Comparison of ENCODE assay signal across 11 mouse cellular contexts in genomic region chr5:134933281-134933680, GRCm38 (mm10). TPM values are rescaled to one million over a fixed set of nuclear protein-coding genes. Genes with fewer than 3 reads are reported as not detected.
DNase-seq lines count a peak whose midpoint lies in the region; ATAC-seq and TF ChIP-seq lines count a peak whose summit lies in the region.
"Had no signal": no experiment of that assay in that cellular context is flagged by ENCODE, and none has a peak within 500 bp of the region (broad histone marks: within the 10 kb centered on the region; RNA-seq: fewer than 3 reads in every experiment).

No protein-coding gene starts in this region.

- no peak overlapping the region for H3K27ac ChIP-seq in kidney, postnatal 0 days
- no peak overlapping the region for H3K27ac ChIP-seq in embryonic facial prominence, embryonic 14.5 days (replicated peaks; ENCODE audit: low read depth, low read length)
- no peak overlapping the region for H3K27ac ChIP-seq in kidney, adult 2 months (ENCODE audit: insufficient read depth, low read depth, low read length)
- no peak overlapping the region for H3K27ac ChIP-seq in heart, embryonic 12.5 days (ENCODE audit: poor library complexity, severe bottlenecking)

- H3K36me3 ChIP-seq in kidney, postnatal 0 days (ENCODE audit: insufficient read depth, low read length), result peaks cover 8% of the 10 kb centered on the region; the same call in 1 of the 2 replicates
- H3K36me3 ChIP-seq in embryonic facial prominence, embryonic 14.5 days (ENCODE audit: control insufficient read depth, insufficient read depth, low read length), result 0 out of 2 replicates have a peak, but pooled peaks cover 5% of the 10 kb centered on the region
- H3K36me3 ChIP-seq in kidney, adult 2 months (ENCODE audit: control insufficient read depth, insufficient read depth, low read length), result no peaks in the 10 kb centered on the region
- H3K36me3 ChIP-seq in heart, embryonic 12.5 days, result peaks cover 10% of the 10 kb centered on the region; the same call in 1 of the 2 replicates

- H3K4me2 ChIP-seq in kidney, postnatal 0 days (ENCODE audit: low read length), result peak overlapping the region; percentile 79; the same call in 1 of the 2 replicates
- peak overlapping the region; percentile 96; the same call in 1 of the 2 replicates for H3K4me2 ChIP-seq in embryonic facial prominence, embryonic 14.5 days (ENCODE audit: low read depth, low read length)
- no peak overlapping the region for H3K4me2 ChIP-seq in heart, embryonic 12.5 days

- no peaks in the 10 kb centered on the region for H3K4me1 ChIP-seq in kidney, postnatal 0 days (replicated peaks; ENCODE audit: insufficient read depth, low read length)
- no peaks in the 10 kb centered on the region for H3K4me1 ChIP-seq in embryonic facial prominence, embryonic 14.5 days (ENCODE audit: control insufficient read depth, insufficient read depth, low read length)
- no peaks in the 10 kb centered on the region for H3K4me1 ChIP-seq in kidney, adult 2 months (ENCODE audit: control insufficient read depth, insufficient read depth, low read length)
- H3K4me1 ChIP-seq in heart, embryonic 12.5 days (replicated peaks), result peaks cover 7% of the 10 kb centered on the region; the same call in 1 of the 2 replicates

- no peak overlapping the region for H3K4me3 ChIP-seq in kidney, postnatal 0 days (replicated peaks; ENCODE audit: low read depth, low read length)
- no peak overlapping the region for H3K4me3 ChIP-seq in embryonic facial prominence, embryonic 14.5 days (ENCODE audit: low read depth, low read length)
- H3K4me3 ChIP-seq in kidney, adult 2 months (ENCODE audit: insufficient read depth, low read depth, low read length), result no peak overlapping the region
- no peak overlapping the region for H3K4me3 ChIP-seq in heart, embryonic 12.5 days

- 91% methylated on average over 8 of the region's 8 CpGs for WGBS in kidney, postnatal 0 days
- WGBS in embryonic facial prominence, embryonic 14.5 days, result 91% methylated on average over 8 of the region's 8 CpGs
- 93% methylated on average over 8 of the region's 8 CpGs for WGBS in kidney, adult 2 months
- WGBS in heart, embryonic 12.5 days, result 85% methylated on average over 8 of the region's 8 CpGs

- no peaks in the 10 kb centered on the region for H3K9me3 ChIP-seq in kidney, postnatal 0 days (replicated peaks; ENCODE audit: low read length)
- H3K9me3 ChIP-seq in embryonic facial prominence, embryonic 14.5 days (ENCODE audit: control insufficient read depth, low read length), result no peaks in the 10 kb centered on the region
- H3K9me3 ChIP-seq in heart, embryonic 12.5 days (replicated peaks), result no peaks in the 10 kb centered on the region
- H3K9me3 ChIP-seq: hindbrain, embryonic 10.5 days had no signal

- no peak for TF ChIP-seq CTCF in kidney, postnatal 0 days (IDR thresholded peaks at IDR 0.05; ENCODE audit: low read depth)
- TF ChIP-seq CTCF in kidney, adult 2 months (conservative IDR thresholded peaks at IDR 0.05; ENCODE audit: insufficient read depth, insufficient read length, low read depth, low read length), result no peak

- no peak for ATAC-seq in kidney, postnatal 0 days (replicated peaks; ENCODE audit: low FRiP score, low read depth)
- peak; percentile 76 for ATAC-seq in CD4-positive, CD25-positive, alpha-beta regulatory T cell, adult 4 months
- ATAC-seq in embryonic facial prominence, embryonic 14.5 days (ENCODE audit: low read depth), result no peak
- ATAC-seq in megakaryocyte-erythroid progenitor cell, adult 5-6 weeks (replicated peaks; ENCODE audit: low FRiP score, low TSS enrichment, poor library complexity, severe bottlenecking), result 0 out of 2 replicates have a peak, but pooled peaks have one; percentile 11
- ATAC-seq in heart, embryonic 12.5 days (ENCODE audit: insufficient number of reproducible peaks, low FRiP score), result no peak

- no peak overlapping the region for H3K9ac ChIP-seq in kidney, postnatal 0 days (ENCODE audit: low read depth, low read length)
- no peak overlapping the region for H3K9ac ChIP-seq in embryonic facial prominence, embryonic 14.5 days (ENCODE audit: low read depth, low read length)
- H3K9ac ChIP-seq in heart, embryonic 12.5 days, result no peak overlapping the region

- H3K27me3 ChIP-seq in kidney, postnatal 0 days (ENCODE audit: insufficient read depth, low read length), result no peaks in the 10 kb centered on the region
- no peaks in the 10 kb centered on the region for H3K27me3 ChIP-seq in embryonic facial prominence, embryonic 14.5 days (replicated peaks; ENCODE audit: control insufficient read depth, insufficient read depth, low read length)
- H3K27me3 ChIP-seq in kidney, adult 2 months (replicated peaks; ENCODE audit: control insufficient read depth, insufficient read depth, low read length), result no peaks in the 10 kb centered on the region
- H3K27me3 ChIP-seq in heart, embryonic 12.5 days (replicated peaks), result 0 out of 2 replicates have a peak, but pooled peaks cover 5% of the 10 kb centered on the region

- DNase-seq in kidney, postnatal 0 days (ENCODE audit: low spot score), result no peak
- DNase-seq in kidney, postnatal 14 days, result no peak
- no peak for DNase-seq in embryonic facial prominence, embryonic 14.5 days (ENCODE audit: low spot score)
- DNase-seq in cerebellum, postnatal 25 days, result no peak
- no peak for DNase-seq in kidney, adult 2 months

- no peak for TF ChIP-seq POLR2A in kidney, adult 2 months (IDR thresholded peaks at IDR 0.05; ENCODE audit: low read depth, low read length)

RNA-seq across cellular contexts. Expression of gene Mettl27, which starts 1.1 kb away (rescaled TPM):
- polyA plus RNA-seq in kidney, postnatal 0 days (2015; fragmentation: Nextera tagmentation; extraction: Ambion mirVana), result 41.5 and 43.4 TPM in 2 replicates
- 10 to 100 TPM; 11.4 to 16.7 TPM for polyA plus RNA-seq in CD4-positive, CD25-positive, alpha-beta regulatory T cell, adult 4 months (2017; shearing (Covaris generic))
- 10.6 and 18.2 TPM in 2 replicates for polyA plus RNA-seq in embryonic facial prominence, embryonic 14.5 days (2014; fragmentation: Nextera tagmentation; extraction: Ambion mirVana)
- total RNA-seq in megakaryocyte-erythroid progenitor cell, adult 5-6 weeks (2014; fragmentation: Nextera tagmentation), result 9.9 and 12.8 TPM in 2 replicates
- 6.5 and 18.5 TPM in 2 replicates for total RNA-seq in megakaryocyte-erythroid progenitor cell, adult 5-6 weeks (2017)
- 33.7 and 38.0 TPM in 2 replicates for polyA plus RNA-seq in kidney, adult 2 months (2012; rRNA removed)
- polyA plus RNA-seq in heart, embryonic 12.5 days (2016; fragmentation: Nextera tagmentation; extraction: Ambion mirVana), result 8.6 and 11.1 TPM in 2 replicates

RNA-seq across cellular contexts. Expression of gene Cldn4, which starts 13.5 kb away (rescaled TPM):
- 55.7 and 59.1 TPM in 2 replicates for polyA plus RNA-seq in kidney, postnatal 0 days (2015; fragmentation: Nextera tagmentation; extraction: Ambion mirVana)
- under 1 TPM in 1 of 2 experiments, not detected in 1; 0.40 TPM for polyA plus RNA-seq in CD4-positive, CD25-positive, alpha-beta regulatory T cell, adult 4 months (2017; shearing (Covaris generic))
- polyA plus RNA-seq in embryonic facial prominence, embryonic 14.5 days (2014; fragmentation: Nextera tagmentation; extraction: Ambion mirVana), result 27.0 and 30.6 TPM in 2 replicates
- total RNA-seq in megakaryocyte-erythroid progenitor cell, adult 5-6 weeks (2014; fragmentation: Nextera tagmentation), result not detected in 2 replicates
- not detected in 2 replicates for total RNA-seq in megakaryocyte-erythroid progenitor cell, adult 5-6 weeks (2017)
- polyA plus RNA-seq in kidney, adult 2 months (2012; rRNA removed), result 37.5 and 44.1 TPM in 2 replicates
- 1.0 and 1.1 TPM in 2 replicates for polyA plus RNA-seq in heart, embryonic 12.5 days (2016; fragmentation: Nextera tagmentation; extraction: Ambion mirVana)
- polyA plus RNA-seq: forebrain, embryonic 16.5 days; macrophage had no signal

RNA-seq across cellular contexts. Expression of gene Cldn13, which starts 18.0 kb away (rescaled TPM):
- 0.14 TPM in 1 of 2 replicates, not detected in the other for polyA plus RNA-seq in kidney, postnatal 0 days (2015; fragmentation: Nextera tagmentation; extraction: Ambion mirVana)
- polyA plus RNA-seq in CD4-positive, CD25-positive, alpha-beta regulatory T cell, adult 4 months (2017; shearing (Covaris generic)), result not detected
- 0.15 and 0.20 TPM in 2 replicates for polyA plus RNA-seq in embryonic facial prominence, embryonic 14.5 days (2014; fragmentation: Nextera tagmentation; extraction: Ambion mirVana)
- 177 and 197 TPM in 2 replicates for total RNA-seq in megakaryocyte-erythroid progenitor cell, adult 5-6 weeks (2014; fragmentation: Nextera tagmentation)
- 55.6 and 123 TPM in 2 replicates for total RNA-seq in megakaryocyte-erythroid progenitor cell, adult 5-6 weeks (2017)
- not detected in 2 replicates for polyA plus RNA-seq in kidney, adult 2 months (2012; rRNA removed)
- 5.4 and 10.0 TPM in 2 replicates for polyA plus RNA-seq in heart, embryonic 12.5 days (2016; fragmentation: Nextera tagmentation; extraction: Ambion mirVana)
- polyA plus RNA-seq: forebrain, embryonic 16.5 days; macrophage had no signal

RNA-seq across cellular contexts. Expression of gene Tmem270, which starts 26.7 kb away (rescaled TPM):
- not detected in 2 replicates for polyA plus RNA-seq in kidney, postnatal 0 days (2015; fragmentation: Nextera tagmentation; extraction: Ambion mirVana)
- polyA plus RNA-seq in CD4-positive, CD25-positive, alpha-beta regulatory T cell, adult 4 months (2017; shearing (Covaris generic)), result not detected
- polyA plus RNA-seq in embryonic facial prominence, embryonic 14.5 days (2014; fragmentation: Nextera tagmentation; extraction: Ambion mirVana), result not detected in 2 replicates
- not detected in 2 replicates for total RNA-seq in megakaryocyte-erythroid progenitor cell, adult 5-6 weeks (2014; fragmentation: Nextera tagmentation)
- total RNA-seq in megakaryocyte-erythroid progenitor cell, adult 5-6 weeks (2017), result not detected in 2 replicates
- 0.09 TPM in 1 of 2 replicates, not detected in the other for polyA plus RNA-seq in kidney, adult 2 months (2012; rRNA removed)
- polyA plus RNA-seq in heart, embryonic 12.5 days (2016; fragmentation: Nextera tagmentation; extraction: Ambion mirVana), result not detected in 2 replicates
- polyA plus RNA-seq: forebrain, embryonic 16.5 days; hindbrain, embryonic 10.5 days; macrophage had no signal

RNA-seq across cellular contexts. Expression of gene Cldn3, which starts 52.7 kb away (rescaled TPM):
- polyA plus RNA-seq in kidney, postnatal 0 days (2015; fragmentation: Nextera tagmentation; extraction: Ambion mirVana), result 72.4 and 72.9 TPM in 2 replicates
- not detected for polyA plus RNA-seq in CD4-positive, CD25-positive, alpha-beta regulatory T cell, adult 4 months (2017; shearing (Covaris generic))
- 23.2 and 27.8 TPM in 2 replicates for polyA plus RNA-seq in embryonic facial prominence, embryonic 14.5 days (2014; fragmentation: Nextera tagmentation; extraction: Ambion mirVana)
- total RNA-seq in megakaryocyte-erythroid progenitor cell, adult 5-6 weeks (2014; fragmentation: Nextera tagmentation), result not detected in 2 replicates
- not detected in 2 replicates for total RNA-seq in megakaryocyte-erythroid progenitor cell, adult 5-6 weeks (2017)
- polyA plus RNA-seq in kidney, adult 2 months (2012; rRNA removed), result 26.7 and 36.7 TPM in 2 replicates
- 2.5 and 3.2 TPM in 2 replicates for polyA plus RNA-seq in heart, embryonic 12.5 days (2016; fragmentation: Nextera tagmentation; extraction: Ambion mirVana)
- polyA plus RNA-seq: macrophage had no signal

Comparison
In these comparisons a context has a peak if more than half of its experiments do, and no peak if none do; other contexts are left out.
1. ATAC-seq: peak in CD4-positive, CD25-positive, alpha-beta regulatory T cell, adult 4 months (single experiment) and megakaryocyte-erythroid progenitor cell, adult 5-6 weeks (single experiment); none in kidney, postnatal 0 days (single experiment), embryonic facial prominence, embryonic 14.5 days (single experiment) and heart, embryonic 12.5 days (single experiment).
2. RNA of gene Cldn4, which starts 13.5 kb away (polyA plus RNA-seq): 55.7 to 59.1 TPM in kidney, postnatal 0 days, 37.5 to 44.1 TPM in kidney, adult 2 months and 27.0 to 30.6 TPM in embryonic facial prominence, embryonic 14.5 days; 1.0 to 1.1 TPM in heart, embryonic 12.5 days and 0.40 TPM in CD4-positive, CD25-positive, alpha-beta regulatory T cell, adult 4 months; every median in the first group is over 10 times any median in the second.